Mouse (Mus musculus) adrenal gland, postnatal 25 days (tissue): ENCODE results near the gene Ptk6. TPM values are rescaled to one million over a fixed set of nuclear protein-coding genes. Genes with fewer than 3 reads are reported as not detected.

Experiments used
- DNase-seq: peaks from one replicate; pipeline ENCODE4 v3.0.0; 2021; ENCODE audit warnings: mixed read lengths
- long read RNA-seq: library from polyadenylated mRNA; stranded (forward); transcript quantifications from one replicate; pipeline ENCODE4 v2.0.0, GENCODE M21; 2021
- total RNA-seq: library from RNA; stranded (reverse); gene quantifications from 2 replicates; pipeline ENCODE4 v1.2.3, GENCODE M21; 2021

Ptk6 gene
- total RNA-seq = not detected in 2 replicates
- long read RNA-seq = 0 reads

DNA sequence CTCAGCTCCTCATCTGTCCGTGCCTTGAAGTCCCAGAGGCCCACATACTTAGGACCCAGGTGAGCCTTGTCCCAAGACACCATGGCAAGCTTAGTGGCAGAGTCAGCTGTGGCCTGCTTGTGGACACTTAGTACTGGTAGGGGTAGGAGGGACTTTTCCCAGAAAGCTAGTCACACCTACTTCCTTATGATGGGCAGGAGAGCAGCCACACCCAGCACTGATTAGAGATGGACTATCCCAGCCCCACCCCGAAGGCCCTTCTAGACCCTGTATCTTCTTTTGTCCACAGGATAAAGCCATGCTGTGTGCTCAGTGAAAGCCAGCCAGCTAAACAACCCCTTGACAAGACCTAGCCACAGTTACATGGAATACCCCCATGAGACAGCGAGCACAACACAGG lies at the start of gene Ptk6:
Ptk6 (minus strand) TSS at position 368 of the 400 bp plus-strand sequence.
- no peak for DNase-seq

DNA sequence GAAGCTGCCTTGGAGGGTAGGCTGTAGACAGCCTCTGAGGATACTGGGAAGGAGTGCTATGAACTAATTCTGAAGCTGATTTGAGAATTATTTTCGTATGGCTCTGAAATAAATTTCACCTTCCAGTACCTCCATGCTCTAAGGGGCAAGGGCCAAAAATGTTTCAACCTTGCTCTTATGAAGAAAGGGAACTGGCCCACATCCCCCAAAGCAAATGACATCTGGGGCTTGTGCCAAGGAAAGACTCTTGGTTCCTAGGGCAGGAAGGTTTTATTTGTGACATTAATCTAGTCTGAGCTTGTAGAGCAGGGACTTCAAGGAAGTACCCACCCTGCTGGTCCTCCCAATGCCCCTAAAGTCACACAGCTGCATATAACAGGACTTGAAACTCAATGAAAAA lies 49.3 kb upstream of the Ptk6 start:
- no peak for DNase-seq

DNA sequence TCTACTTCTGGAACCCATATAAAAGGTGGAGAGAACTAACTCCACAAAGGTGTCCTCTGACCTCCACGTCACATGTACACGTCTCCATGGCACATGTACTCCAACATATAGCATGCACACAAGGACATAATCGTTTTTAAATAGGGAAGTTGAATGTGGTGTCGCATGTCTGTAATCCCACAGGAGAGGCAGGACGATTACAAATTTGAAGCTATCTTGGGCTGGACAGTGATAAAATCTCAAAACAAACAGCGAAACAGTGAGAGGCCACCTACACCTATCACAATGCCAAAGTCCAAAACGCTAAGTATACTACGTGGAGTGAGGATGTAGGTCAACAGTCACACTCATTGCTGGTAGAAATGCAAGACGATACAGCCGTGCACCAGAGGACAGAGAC lies 46.6 kb upstream of the Ptk6 start:
- DNase-seq = no peak

DNA sequence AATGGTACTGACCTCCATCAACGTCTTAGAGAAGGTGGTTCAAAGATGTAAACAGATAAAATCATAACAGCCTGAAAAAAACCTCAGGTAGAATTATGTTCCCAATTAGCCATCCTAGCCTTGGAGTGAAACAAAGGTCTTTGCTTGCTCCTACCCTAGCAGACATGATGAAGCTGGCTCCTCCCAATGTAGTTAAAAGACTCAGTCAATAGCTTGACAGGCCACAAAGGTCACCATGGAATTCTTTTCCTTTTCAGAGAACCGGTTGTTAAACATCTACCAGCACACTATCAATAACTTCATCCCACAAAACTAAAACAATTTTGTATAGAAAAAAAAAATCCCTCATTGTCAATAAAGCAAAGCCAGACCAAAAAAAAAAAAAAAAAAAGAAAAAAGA lies 42.4 kb upstream of the Ptk6 start:
- DNase-seq = no peak

DNA sequence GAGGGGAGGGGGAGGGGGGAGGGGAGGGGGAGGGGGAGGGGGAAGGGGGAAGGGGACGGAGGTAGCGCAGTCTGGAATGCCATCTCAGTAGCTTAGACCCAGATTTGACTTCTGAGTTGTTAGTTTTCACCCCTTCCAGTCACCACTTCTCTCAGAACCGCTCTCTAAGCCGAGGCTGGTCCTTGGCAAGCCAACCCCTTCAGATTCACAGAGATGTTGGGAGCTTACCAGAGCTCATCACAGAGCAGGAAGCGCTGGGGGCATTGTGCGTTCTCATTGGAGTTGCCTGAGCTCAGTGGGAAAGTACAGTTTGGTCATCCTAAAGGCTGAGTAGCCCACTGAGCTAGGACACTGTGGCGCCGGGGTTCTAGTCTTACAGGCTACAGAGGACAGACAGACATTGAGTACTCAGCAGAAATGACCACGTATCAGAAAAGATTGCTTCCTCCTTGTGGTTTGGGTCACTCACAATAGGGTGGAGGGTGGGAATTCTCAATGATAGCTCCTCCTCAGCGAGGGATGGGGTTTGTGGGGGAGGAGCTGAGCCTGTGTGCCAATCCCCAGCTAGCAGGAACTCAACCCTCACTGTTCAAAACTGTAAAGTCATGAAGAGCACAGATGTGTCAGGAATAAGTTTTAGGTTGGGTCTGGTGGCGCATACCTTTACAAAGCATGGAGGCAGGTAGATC lies 41.3 kb upstream of the Ptk6 start:
- no peak for DNase-seq

DNA sequence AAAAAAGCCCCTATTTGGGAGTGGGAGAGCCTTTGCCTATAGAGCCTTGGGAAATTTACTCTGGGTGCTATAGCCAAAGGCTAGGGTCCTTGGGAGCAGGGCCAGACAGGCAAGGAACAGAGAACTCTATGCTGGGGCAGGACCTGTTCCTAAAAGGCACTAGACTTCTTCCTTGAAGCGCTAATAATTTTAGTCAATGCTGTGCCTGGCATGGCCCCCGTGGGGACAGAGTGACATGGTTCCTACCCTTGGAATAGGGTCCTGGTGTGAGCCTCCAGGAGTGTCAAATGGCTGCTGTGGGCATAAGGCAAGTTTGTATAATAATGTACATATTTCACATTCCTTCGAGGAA lies 39.7 kb upstream of the Ptk6 start:
- no peak for DNase-seq

DNA sequence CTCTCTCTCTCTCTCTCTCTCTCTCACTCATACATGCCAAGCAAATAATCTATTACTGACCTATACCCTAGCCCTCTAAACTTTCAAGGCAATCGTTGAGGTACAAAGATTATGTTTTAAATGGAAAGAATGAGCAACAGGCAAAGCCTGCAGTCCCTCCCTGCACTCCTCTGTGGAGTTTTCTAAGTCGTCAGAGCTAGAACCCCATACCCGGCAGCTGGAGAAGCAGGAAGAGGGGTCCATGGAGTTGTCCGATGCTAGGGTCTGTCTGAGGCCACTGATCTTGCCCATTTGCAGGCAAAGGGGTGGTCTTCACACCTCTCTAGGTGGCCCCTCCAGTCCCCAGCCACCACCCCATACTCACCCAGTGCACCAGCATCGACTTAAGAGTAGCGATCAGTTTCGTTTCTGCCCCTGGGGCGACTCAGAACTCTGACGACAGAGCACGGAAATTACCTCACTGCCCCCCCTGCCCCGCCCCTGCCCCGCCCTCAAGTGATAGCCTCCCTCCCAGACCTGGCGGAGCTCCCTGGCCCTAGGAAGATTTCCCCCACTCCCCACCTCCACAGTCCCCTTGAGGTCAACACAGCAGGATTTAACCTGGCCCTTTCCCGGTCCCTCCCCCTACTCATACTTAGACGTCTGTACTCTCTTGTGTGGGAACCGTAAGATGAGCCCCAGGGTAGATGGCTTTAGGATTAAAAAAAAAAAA lies 39.2 kb upstream of the Ptk6 start, which contains the start of gene Helz2:
Helz2 (minus strand) TSS at position 426 of the 712 bp plus-strand sequence.
- peak; percentile 57 for DNase-seq

DNA sequence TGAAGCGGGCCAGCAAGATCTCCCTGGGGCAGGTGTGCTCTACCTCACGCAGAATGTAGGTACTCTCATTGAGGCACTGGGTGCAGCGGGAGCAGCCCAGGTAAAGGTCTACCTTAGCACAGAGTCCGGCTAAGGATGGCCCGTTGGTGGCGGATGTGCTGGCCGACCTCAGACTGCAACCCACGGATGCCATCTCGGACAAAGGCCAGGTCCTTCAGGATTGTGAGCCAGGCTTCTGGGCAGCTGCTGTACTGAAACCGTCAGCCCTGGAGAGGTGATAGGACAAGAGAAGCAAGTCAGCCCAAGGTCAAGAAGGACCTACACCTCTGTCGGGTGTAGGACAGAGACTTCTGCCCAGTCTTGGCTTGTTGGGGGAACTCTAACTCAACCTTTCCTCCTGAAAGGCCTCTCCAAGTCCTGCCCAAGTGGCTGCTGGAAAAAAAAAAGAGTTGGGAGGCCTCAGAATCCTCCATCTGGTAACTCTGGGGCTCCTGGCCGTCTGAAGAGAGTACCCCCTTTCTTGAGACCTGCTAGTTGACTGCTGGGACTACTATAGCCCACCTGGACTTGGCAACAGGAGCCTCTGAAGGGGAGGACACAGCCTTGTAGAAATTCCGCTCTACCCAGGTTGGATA lies 38.3 kb upstream of the Ptk6 start:
- DNase-seq = no peak

DNA sequence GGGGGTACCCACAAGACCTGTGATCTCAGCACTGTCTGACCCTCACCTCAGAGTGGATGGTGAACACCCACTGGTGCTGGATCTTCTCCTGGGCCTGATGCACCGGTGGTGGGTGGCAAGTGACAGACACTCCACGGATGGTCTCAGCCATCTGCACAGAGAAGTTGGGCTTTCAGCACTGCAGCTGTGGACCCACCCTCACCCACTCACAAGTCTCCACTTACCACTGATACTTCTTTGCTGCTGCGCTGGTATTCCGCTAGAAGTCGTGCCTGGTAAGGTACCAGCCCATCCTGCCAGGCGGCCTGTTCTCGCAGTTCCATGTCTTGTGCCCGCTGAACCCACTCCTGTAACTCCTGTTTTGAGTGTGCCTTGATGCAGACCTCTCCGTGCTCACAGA lies 36.7 kb upstream of the Ptk6 start:
- no peak for DNase-seq

DNA sequence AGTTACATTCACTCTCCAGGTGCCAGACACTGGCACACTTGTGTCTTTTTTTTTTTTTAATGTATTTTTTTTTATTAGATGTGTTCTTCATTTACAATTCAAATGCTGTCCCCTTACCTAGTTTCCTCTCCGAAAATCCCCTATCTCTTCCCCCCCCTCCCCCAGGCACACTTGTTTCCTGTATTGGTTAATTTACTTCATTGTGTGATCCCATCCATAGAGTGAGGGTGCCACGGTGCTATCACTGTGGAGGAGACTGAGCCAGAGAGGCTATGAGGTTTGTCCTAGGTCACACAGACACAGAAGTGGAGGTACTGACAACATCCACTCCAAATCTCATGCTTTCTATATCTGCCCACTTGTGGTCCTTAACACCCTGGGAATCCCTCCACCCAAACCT lies 36.3 kb upstream of the Ptk6 start:
- no peak for DNase-seq

DNA sequence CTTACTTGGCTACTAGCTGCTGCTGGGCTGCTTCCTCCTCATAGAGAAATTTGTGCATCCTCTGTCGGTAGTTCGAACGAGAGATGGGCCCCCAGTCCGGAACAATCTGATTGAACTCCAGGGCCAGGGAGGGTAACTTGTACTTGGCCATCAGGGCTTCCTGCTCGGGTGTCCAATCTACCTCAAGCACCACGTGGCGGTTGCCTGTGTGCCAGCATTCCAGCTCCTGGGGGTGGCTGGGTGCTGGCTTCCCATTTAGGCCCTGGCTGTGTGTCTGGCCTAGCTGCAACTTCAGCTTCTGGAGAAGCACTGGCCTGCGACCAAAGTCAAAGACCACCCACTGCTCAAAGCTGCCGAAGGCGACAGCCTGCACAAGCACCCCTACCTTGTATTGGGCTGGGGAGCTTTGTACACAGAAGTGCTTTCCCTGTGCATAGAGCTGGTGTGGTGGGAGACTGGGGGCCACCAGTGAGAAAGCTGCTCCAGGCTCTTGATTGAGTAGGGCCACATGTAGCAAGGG lies 35.6 kb upstream of the Ptk6 start:
- DNase-seq = no peak

DNA sequence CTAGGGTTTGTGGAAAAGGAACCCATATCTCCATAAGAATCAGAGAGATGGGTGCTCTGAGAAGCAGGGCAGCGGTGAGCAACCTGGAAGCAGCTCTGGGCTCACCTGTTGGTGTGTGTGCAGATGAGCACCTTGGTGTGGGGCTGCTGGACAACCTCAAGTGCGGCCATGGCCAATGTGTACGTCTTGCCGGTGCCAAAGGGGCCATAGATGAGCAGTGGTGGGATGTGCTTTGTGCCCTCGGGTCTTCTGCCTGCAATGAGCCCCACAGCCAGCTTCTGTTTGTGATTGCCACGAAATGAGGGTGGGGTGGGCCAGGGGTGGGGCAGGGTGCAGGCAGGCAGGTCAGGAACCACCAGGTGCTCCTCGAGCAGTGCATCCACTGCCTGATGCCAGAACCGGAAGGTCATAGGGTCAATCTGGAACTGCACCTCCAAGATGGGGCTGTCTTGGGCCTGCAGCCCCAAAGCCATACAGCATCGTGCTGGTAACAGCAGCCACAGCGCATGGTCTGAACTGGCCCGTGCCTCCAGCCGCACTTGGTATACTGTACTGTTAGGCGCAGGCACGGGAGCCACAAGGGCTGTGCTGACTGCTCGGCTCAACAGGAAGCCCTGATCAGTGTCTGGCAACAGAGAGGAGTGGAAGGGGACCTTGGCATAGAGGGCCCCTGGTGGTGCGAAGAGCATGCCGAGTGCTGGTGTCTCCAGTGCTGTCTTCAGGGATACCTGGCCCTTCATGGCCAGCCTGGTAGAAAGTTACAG lies 34.8 kb upstream of the Ptk6 start:
- no peak for DNase-seq

DNA sequence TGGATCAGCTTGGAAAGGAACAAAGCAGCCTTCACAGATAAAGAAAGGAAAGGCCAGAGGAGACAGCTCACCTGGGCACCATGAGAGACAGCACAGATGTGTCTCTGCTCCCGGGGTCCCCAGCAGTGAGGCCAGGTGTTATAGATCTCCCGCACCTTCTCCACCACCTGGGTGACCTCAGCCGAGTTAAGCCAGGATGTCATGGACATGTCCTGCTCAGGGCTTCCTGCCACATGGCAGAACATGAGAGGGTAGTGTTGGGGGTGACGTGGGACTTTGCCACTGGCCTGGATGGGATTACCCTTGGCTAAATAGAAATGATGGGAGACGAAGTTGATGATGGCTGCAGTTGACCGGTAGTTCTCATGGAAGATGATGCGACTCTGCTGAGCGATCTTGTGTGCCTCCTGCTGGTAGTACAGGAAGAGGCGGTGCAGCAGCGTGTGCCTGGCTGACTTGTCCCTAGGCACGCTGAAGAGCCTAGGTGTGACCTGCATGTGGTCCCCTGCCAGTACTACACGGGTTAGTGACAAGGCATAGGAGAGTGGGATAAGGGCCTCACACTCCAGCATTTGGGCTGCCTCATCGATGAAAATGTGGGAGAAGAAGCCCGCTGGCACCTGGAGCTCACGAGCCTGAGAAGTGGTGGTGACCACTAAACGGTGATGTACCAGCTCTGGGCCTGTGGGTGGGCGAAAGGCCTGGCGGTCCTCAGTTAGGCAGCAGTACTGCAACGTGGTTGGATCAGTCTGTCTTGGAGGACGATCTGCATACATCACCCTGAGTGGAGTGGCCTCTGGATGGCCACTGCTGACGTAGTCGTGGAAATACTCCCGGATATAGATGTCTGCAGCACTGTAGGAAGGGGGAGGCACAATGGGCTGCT lies 33.3 kb upstream of the Ptk6 start:
- no peak for DNase-seq

DNA sequence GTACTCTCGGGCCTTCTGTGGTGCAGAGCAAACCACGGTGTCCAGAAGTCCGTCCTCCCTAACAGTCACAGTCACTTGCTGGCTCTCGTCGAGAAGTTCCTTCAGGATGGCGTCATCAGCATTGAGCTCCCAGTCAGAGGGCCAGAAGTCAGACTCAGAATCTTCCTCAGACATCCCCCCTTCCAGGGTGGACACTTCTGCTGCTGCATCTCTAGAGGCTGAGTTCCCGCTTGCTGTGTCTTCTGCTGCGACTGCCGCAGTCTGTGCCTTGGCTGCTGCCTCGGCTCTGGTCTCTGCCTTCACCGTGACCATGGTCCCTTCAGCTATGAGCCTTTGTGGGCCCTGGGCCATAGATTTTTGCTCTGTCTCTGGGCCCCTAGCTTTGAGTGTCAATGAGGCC lies 32.1 kb upstream of the Ptk6 start:
- no peak for DNase-seq

DNA sequence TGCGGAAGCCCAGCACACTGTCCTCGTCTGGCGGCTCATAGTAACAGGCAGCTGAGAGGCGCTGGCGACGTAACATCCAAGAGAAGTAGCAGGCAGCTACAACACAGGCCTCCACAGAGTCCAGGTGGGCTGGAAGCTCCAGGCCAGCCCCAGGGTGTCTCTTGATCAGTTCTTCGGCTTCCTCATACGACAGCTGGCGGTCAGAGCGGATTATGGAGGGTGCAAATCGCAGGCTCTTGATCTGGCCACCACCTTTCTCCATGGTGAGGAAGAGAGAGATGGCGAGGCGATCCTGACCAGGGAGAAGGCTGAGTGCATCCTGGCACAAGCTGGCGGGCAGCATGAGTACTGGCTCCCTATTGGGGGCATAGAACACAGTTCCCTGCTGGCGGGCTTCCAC lies 30.9 kb upstream of the Ptk6 start:
- DNase-seq = no peak

DNA sequence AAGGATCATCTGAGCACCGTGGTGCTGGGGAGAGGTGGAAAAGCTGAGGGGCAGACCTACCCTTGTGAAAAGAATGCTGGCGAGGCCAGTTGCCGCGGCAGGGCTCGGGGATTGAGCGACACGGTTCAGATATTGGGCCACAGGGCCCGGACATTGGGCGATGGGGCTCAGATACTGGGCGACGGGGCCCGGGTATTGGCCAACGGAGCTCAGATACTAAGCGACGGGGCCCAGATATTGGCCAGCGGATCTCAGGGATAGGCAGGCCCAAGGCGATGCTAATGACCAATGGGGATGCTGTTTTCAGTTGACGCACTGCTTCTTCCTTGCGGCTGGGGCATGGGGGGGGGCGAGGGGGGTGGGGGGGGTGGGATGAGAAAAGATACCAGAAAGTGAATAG lies 28.6 kb upstream of the Ptk6 start:
- no peak for DNase-seq

DNA sequence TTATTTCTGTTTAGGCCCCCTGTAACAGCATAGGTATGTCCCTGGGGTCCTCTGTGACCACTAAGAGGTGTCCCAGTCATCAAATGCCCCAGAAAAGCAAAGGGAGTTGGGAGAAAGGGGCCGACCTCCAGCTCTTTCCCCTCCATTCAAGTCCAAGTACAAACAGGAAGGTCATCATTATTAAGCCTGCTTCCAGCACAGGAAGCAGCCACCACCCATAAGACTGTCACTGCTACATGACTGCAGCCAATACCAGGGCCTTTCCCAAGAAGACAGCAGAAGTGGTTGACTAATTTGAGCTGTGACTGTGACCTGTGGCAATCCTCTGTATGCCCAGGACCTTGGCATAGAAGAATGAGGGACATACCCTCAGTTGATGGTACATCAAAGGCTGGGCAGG lies 25.7 kb upstream of the Ptk6 start:
- no peak for DNase-seq

DNA sequence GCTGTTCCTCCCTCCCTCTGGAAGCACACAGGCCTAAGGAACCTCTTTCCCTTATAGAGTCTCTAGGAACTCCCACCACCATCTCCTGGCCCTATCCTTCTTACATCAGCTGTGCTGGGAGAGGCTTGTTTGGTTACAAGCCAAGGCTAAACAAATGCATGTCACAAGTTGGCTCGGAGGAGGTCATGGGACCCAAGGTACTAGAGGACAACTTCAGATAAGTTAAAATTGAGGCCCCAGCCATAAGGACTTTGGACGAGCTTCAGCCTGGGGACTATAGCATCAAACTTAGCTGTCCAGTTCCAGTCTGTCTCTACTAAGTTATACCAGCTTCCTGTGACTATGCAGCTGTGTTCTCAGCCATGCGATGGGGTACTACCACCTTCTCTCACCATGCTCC lies 24.5 kb upstream of the Ptk6 start:
- DNase-seq = no peak

DNA sequence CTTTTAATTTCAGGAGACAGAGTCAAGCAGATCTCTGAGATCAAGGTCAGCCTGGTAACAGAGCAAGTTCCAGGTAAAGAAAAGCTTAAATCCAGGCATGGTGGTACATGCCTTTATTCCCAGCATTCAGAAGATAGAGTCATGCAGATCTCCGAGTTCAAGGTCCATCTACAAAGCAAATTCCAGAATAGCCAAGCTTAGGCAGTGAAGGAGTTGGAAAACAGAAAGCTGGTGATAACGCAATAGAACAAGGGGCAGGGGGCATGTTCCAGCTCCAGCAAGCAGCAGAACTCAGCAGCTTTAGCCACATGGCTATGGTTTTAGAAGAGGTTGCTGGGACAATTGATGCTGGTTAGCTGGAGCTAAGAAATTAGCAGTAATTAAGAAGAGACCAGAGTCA lies 22.4 kb upstream of the Ptk6 start:
- DNase-seq = no peak

DNA sequence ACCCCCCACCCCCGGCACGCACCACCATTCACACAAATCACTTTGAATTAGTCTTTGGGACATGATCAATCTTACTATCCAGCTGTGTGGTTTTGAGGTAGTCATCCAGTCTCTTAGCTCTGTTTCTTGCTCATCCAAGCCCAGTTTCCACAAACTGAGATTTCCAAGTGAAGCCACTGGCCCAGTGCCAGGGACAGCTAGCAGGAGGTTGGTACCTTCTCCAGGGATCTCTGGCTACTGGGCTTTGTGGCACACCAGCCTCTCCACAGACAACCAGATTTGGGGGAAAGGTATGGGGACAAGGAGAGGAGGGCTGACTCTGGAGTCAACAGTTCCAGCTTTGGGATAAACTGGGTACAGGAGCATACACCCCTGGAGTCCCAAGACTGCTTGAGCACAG lies 17.8 kb upstream of the Ptk6 start:
- no peak for DNase-seq

DNA sequence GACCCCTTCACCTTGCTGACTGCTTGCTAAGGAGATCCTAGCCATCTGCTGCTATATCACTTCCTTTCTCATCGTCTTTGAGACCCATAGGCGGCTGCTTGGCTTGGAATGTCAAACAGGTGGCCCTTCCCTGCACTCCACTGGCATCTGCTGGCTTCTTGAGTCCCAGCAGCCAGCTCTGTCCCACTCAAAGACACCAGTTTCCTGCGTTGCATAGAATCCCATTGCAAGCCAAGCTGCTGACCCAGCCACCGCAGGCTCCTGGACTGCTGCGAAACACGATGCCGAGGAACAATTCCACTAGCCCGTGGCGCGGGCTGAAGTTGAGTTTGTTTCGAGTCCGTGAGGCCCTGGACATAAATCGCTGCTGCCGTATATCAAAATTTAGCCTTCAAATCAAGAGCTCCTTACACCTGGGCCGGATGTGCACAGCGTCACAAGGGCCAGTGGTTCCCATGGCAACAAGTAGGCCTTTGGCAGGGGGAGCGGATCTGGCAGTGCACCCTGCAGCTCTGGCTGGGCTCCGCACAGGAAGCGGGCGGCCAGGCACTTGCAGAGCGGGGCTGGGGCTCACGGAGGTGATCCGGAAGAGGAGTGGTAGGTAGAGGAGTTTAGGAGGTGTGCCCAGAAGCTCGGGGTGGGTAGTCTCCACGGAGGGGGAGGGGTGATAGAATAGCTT lies 17.1 kb upstream of the Ptk6 start, which contains the start of gene Fndc11:
Fndc11 (plus strand) TSS at position 476 of the 679 bp plus-strand sequence.
- DNase-seq = peak; percentile 71
